Mouse (Mus musculus) kidney, adult 10 weeks (tissue): ENCODE measurements around the gene Sned1. TPM values are rescaled to one million over a fixed set of nuclear protein-coding genes. Genes with fewer than 3 reads are reported as not detected.

Experiments used
- polyA plus RNA-seq: library from polyadenylated mRNA; stranded (reverse); fragments of 350-450 nt; fragmentation: Illumina TruSeq; extraction: RNeasy Lipid Tissue Mini Kit (QIAGEN cat#74804); gene quantifications from one replicate; pipeline ENCODE4 v1.2.3, GENCODE M21; 2014; ENCODE audit warnings: low read depth, low replicate concordance

Gene Sned1
- polyA plus RNA-seq = 13.5 TPM

GRCm38 (mm10) chr1:93235576-93236544, at the start of gene Sned1:
Gene Sned1 (plus strand): TSS chr1:93235841.

GRCm38 (mm10) chr1:93305581-93306337, 70.1 kb downstream of the Sned1 start, which contains the start of gene Mterf4:
Gene Mterf4 (minus strand): TSS chr1:93305915.

GRCm38 (mm10) chr1:93342648-93343503, 107.2 kb downstream of the Sned1 start, which contains the start of the genes Ppp1r7 and Pask:
Gene Ppp1r7 (plus strand): TSS chr1:93342854.
Gene Pask (minus strand): TSS chr1:93343482.

Other genes starting within 250 kb of the Sned1 start
- not detected for gene Aqp12, start 229.5 kb upstream of the Sned1 start, polyA plus RNA-seq
- gene Kif1a, start 133.9 kb upstream of the Sned1 start, polyA plus RNA-seq = not detected
- gene Agxt, start 100.6 kb upstream of the Sned1 start, polyA plus RNA-seq = not detected
- 2.3 TPM for gene 2310007B03Rik, start 74.9 kb upstream of the Sned1 start, polyA plus RNA-seq
- not detected for gene Crocc2, start 67.1 kb upstream of the Sned1 start, polyA plus RNA-seq
- 21.8 TPM for gene Mterf4, start 70.1 kb downstream of the Sned1 start, polyA plus RNA-seq
- gene Ppp1r7, start 107.0 kb downstream of the Sned1 start, polyA plus RNA-seq = 79.3 TPM
- gene Pask, start 107.6 kb downstream of the Sned1 start, polyA plus RNA-seq = 0.32 TPM
- not detected for gene Ano7, start 138.1 kb downstream of the Sned1 start, polyA plus RNA-seq
- 107 TPM for gene Hdlbp, start 243.0 kb downstream of the Sned1 start, polyA plus RNA-seq